Mouse (Mus musculus): ENCODE data around the gene Coro7. TPM values are rescaled to one million over a fixed set of nuclear protein-coding genes. Genes with fewer than 3 reads are reported as not detected.

The Coro7 gene
- polyA plus RNA-seq, 1 experiment: 28.7 TPM

DNA sequence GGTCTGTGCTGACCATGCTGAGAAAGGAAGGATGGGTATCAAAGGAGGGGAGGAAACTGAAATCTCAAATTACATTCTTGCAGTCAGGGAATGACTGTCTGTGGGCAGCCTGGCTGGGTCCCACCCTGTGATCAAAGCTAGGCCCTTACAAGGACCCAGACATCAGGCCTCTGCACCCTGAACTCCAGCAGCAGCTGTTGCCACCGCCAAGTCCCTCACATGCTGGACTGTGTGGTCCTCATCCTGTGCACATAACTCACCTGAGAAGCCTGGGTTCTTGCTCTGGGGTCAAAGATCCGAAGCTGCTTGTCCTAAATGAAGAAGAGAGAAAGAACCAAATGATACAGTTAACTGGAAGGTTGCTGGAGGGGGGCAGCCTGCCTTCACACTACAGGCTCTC is 18.0 kb downstream of the Coro7 start:
- Histone ChIP-seq H3K4me1 (ENCODE audit: control insufficient read depth, insufficient read depth, insufficient read length, low read length) (no peaks in the 10 kb centered on the region), H3K4me3 (ENCODE audit: insufficient read depth, low read depth, low read length) (no peak overlapping the region), H3K27ac (replicated peaks; ENCODE audit: low read depth, low read length) (no peak overlapping the region)

- Histone ChIP-seq H3K4me1 (ENCODE audit: control insufficient read depth, insufficient read depth, insufficient read length, low read length) (peaks cover 8% of the 10 kb centered on the region), H3K27ac (replicated peaks; ENCODE audit: low read depth, low read length) (no peak overlapping the region), H3K4me3 (ENCODE audit: insufficient read depth, low read depth, low read length) (no peak overlapping the region)
These were observed 20.3 kb downstream of the Coro7 start for GRCm38 (mm10) chr16:4659326-4659725.

GRCm38 (mm10) chr16:4658781-4659245 is 20.8 kb downstream of the Coro7 start:
- peaks cover 11% of the 10 kb centered on the region for H3K4me1 ChIP-seq (ENCODE audit: control insufficient read depth, insufficient read depth, insufficient read length, low read length)
- H3K27ac ChIP-seq (replicated peaks; ENCODE audit: low read depth, low read length): no peak overlapping the region
- H3K4me3 ChIP-seq (ENCODE audit: insufficient read depth, low read depth, low read length): no peak overlapping the region

- peak overlapping the region; percentile 83 for H3K27ac ChIP-seq (replicated peaks; ENCODE audit: low read depth, low read length)
- no peak overlapping the region for H3K4me3 ChIP-seq (ENCODE audit: insufficient read depth, low read depth, low read length)
- H3K4me1 ChIP-seq (ENCODE audit: control insufficient read depth, insufficient read depth, insufficient read length, low read length): peaks cover 21% of the 10 kb centered on the region
These were observed 23.0 kb downstream of the Coro7 start for GRCm38 (mm10) chr16:4656571-4657081.

DNA sequence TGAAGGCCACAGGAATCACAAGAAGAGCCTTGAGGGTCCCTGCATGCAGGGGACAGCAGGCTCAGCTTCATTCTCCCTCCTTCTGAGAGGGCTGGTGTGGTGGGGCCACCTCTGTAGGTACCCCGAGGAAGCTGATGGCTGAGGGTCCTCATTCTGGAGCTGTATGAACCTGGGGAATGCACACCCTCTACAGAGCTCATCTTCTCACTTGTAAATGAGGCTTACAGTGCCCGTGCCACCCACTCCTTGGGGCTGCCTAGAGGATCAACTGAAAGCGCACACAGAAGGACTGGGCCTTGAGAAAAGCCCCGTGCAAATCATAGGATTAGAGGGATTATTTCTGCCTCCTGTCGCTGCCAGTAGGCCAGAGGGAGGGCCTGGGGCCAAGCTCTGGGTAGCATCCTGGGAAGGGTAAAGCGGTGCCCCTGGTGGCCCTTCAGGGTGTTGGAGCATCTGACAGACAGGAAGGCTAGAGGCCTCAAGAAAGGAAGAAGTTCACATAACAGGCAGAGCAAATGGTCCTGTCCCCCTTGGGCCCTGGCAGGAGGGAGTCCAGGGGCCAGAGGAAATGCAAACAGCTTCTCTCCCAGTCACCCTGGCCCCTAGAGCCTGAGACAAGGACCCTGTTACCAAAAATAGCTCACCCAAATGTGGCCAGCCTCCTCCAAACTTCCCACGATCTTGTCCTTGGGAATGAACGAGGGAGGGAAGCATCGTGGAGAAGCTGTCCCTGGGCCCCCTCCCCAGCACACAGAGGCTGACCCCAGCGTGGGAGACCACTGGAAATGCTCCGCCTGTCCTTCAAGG is 23.6 kb downstream of the Coro7 start:
- Histone ChIP-seq H3K4me1 (ENCODE audit: control insufficient read depth, insufficient read depth, insufficient read length, low read length) (peaks cover 27% of the 10 kb centered on the region), H3K4me3 (ENCODE audit: insufficient read depth, low read depth, low read length) (no peak overlapping the region), H3K27ac (replicated peaks; ENCODE audit: low read depth, low read length) (peak overlapping the region; percentile 83)

GRCm38 (mm10) chr16:4655251-4655734 is 24.3 kb downstream of the Coro7 start:
- no peak overlapping the region for H3K4me3 ChIP-seq (ENCODE audit: insufficient read depth, low read depth, low read length)
- H3K27ac ChIP-seq (replicated peaks; ENCODE audit: low read depth, low read length): peak overlapping the region; percentile 83
- H3K4me1 ChIP-seq (ENCODE audit: control insufficient read depth, insufficient read depth, insufficient read length, low read length): peaks cover 30% of the 10 kb centered on the region

DNA sequence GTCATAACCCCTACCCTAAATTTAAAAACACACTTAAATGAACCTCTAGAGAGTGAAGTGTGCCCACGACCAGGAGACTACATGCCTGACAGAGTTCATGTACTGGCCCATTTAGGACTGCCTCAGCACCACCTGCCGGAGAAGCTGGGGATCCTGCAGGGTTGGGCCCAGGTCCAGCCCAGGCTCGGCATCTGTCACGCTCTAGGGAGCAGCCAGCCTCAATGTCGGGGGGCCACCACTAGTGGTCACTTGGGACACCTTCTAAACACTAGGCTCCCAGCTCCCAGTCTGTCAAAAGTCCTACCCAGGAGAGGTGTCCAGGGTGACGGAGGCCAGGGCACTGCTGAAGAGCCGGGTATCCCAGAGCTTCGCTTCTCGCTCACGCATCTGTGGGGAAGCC is 24.9 kb downstream of the Coro7 start:
- Histone ChIP-seq H3K4me1 (ENCODE audit: control insufficient read depth, insufficient read depth, insufficient read length, low read length) (peaks cover 35% of the 10 kb centered on the region), H3K4me3 (ENCODE audit: insufficient read depth, low read depth, low read length) (peak overlapping the region; percentile 9), H3K27ac (replicated peaks; ENCODE audit: low read depth, low read length) (peak overlapping the region; percentile 67)

- Histone ChIP-seq H3K27ac (replicated peaks; ENCODE audit: low read depth, low read length) (peak overlapping the region; percentile 67), H3K4me1 (ENCODE audit: control insufficient read depth, insufficient read depth, insufficient read length, low read length) (peaks cover 35% of the 10 kb centered on the region), H3K4me3 (ENCODE audit: insufficient read depth, low read depth, low read length) (no peak overlapping the region)
These were observed 26.7 kb downstream of the Coro7 start for GRCm38 (mm10) chr16:4652707-4653416.

DNA sequence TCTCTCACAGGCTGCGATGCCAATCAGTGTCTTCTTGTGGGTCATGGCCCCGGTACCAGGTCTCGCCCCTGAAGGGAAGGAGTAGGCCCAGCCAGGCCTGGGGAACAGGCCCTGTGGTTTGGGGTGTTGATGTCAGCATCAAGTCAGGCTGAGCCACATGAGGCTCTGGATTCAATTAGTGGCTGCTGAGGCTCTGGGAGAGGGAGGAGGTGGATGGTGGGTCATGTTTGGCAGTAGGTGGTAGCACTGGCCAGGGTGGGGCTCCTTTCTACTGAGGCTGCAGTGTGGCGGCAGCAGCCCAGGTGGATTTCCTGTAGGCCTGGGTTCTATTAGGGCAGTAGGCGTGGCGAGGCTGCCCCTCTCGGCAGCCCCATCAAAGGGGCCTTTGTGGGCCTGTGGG is 28.0 kb downstream of the Coro7 start:
- peak overlapping the region; percentile 42 for H3K27ac ChIP-seq (replicated peaks; ENCODE audit: low read depth, low read length)
- peaks cover 35% of the 10 kb centered on the region for H3K4me1 ChIP-seq (ENCODE audit: control insufficient read depth, insufficient read depth, insufficient read length, low read length)
- no peak overlapping the region for H3K4me3 ChIP-seq (ENCODE audit: insufficient read depth, low read depth, low read length)

DNA sequence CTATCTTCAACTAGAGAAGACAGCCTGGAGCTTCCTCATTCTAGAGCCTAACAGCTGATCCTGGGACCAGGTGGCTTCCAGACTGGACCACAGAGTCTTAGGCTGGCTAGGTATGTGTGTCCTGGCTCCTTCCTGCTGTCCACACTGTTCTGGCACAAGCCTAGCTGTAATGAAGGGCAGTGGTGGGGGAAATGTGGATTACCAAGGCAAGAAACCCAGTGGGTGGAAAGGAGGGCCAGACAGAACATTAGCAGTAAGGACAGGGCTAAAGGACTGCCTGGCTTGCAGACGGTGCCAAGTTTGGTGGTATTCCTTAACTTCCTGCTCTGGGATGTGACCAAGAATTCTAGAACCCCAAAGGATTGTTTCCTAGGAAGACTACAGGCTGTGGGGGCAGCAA is 28.5 kb downstream of the Coro7 start:
- Histone ChIP-seq H3K4me1 (ENCODE audit: control insufficient read depth, insufficient read depth, insufficient read length, low read length) (peaks cover 35% of the 10 kb centered on the region), H3K27ac (replicated peaks; ENCODE audit: low read depth, low read length) (peak overlapping the region; percentile 42)

GRCm38 (mm10) chr16:4650161-4650560 is 29.4 kb downstream of the Coro7 start:
- Histone ChIP-seq H3K4me3 (ENCODE audit: insufficient read depth, low read depth, low read length) (no peak overlapping the region), H3K4me1 (ENCODE audit: control insufficient read depth, insufficient read depth, insufficient read length, low read length) (peaks cover 29% of the 10 kb centered on the region), H3K27ac (replicated peaks; ENCODE audit: low read depth, low read length) (no peak overlapping the region)

More for the DNA sequence above, 28.5 kb downstream of the Coro7 start:
- no peak overlapping the region for H3K4me3 ChIP-seq (ENCODE audit: insufficient read depth, low read depth, low read length)

GRCm38 (mm10) chr16:4649692-4650091 is 29.9 kb downstream of the Coro7 start:
- H3K4me3 ChIP-seq (ENCODE audit: insufficient read depth, low read depth, low read length): no peak overlapping the region
- peak overlapping the region; percentile 1; the same call in 1 of the 2 replicates for H3K27ac ChIP-seq (replicated peaks; ENCODE audit: low read depth, low read length)
- H3K4me1 ChIP-seq (ENCODE audit: control insufficient read depth, insufficient read depth, insufficient read length, low read length): peaks cover 29% of the 10 kb centered on the region

- Histone ChIP-seq H3K4me3 (ENCODE audit: insufficient read depth, low read depth, low read length) (no peak overlapping the region), H3K27ac (replicated peaks; ENCODE audit: low read depth, low read length) (peak overlapping the region; percentile 1; the same call in 1 of the 2 replicates), H3K4me1 (ENCODE audit: control insufficient read depth, insufficient read depth, insufficient read length, low read length) (peaks cover 26% of the 10 kb centered on the region)
These were observed 30.4 kb downstream of the Coro7 start for GRCm38 (mm10) chr16:4649211-4649610.

GRCm38 (mm10) chr16:4648416-4649023 is 31.1 kb downstream of the Coro7 start:
- Histone ChIP-seq H3K4me1 (ENCODE audit: control insufficient read depth, insufficient read depth, insufficient read length, low read length) (peaks cover 29% of the 10 kb centered on the region), H3K27ac (replicated peaks; ENCODE audit: low read depth, low read length) (no peak overlapping the region), H3K4me3 (ENCODE audit: insufficient read depth, low read depth, low read length) (no peak overlapping the region)

DNA sequence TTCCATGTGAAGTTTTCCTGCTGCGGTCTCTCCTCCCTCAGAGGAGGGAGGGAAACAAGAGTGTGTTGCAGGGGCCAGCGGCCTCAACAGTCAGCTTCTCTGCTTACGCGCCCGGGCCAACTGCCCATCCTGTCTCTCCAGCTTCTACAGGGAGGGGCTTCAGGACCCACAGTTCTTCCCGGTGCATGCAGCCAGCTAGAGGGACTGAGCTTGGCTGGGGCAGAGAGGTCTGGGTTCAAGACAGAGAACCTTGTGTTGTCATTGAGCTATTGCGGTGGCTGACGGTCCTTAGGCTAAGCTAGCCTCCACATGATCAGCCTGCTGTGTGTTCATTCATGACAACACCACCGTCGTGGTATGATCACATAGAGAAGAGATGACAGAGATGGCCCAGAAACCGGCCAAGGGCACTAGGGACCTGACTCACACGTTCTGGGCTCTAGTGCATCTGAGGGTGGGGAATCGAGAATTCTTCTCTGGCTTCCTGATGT is 31.9 kb downstream of the Coro7 start:
- Histone ChIP-seq H3K4me1 (ENCODE audit: control insufficient read depth, insufficient read depth, insufficient read length, low read length) (peaks cover 29% of the 10 kb centered on the region), H3K4me3 (ENCODE audit: insufficient read depth, low read depth, low read length) (no peak overlapping the region), H3K27ac (replicated peaks; ENCODE audit: low read depth, low read length) (peak overlapping the region; percentile 50)
